ENCODE assay signal across 19 mouse cellular contexts in genomic region chr19:41349624-41350023, GRCm38 (mm10). TPM values are rescaled to one million over a fixed set of nuclear protein-coding genes. Genes with fewer than 3 reads are reported as not detected.
"Had no signal": no experiment of that assay in that cellular context is flagged by ENCODE, and none has a peak within 500 bp of the region (broad histone marks: within the 10 kb centered on the region; RNA-seq: fewer than 3 reads in every experiment).

No protein-coding gene starts in this region.

- H3K4me1 ChIP-seq: stomach, embryonic 15.5 days had no signal

- H3K27ac ChIP-seq: liver, embryonic 14.5 days; midbrain, embryonic 10.5 days; midbrain, embryonic 12.5 days; neural tube, embryonic 13.5 days; neural tube, embryonic 15.5 days; stomach, embryonic 15.5 days; stomach, postnatal 0 days had no signal

- DNase-seq: lung, adult 18-20 months; lung, embryonic 14.5 days; lung, postnatal 10 days; lung, postnatal 4 days; midbrain, embryonic 14.5 days; retina, postnatal 1 day; right cerebral cortex, adult 18-20 months; right cerebral cortex, postnatal 25 days; right cerebral cortex, postnatal 4 days; thymus, postnatal 14 days; thymus, postnatal 36 days had no signal

- H3K4me3 ChIP-seq: midbrain, embryonic 10.5 days; midbrain, embryonic 12.5 days; myocyte; neural tube, embryonic 13.5 days; neural tube, embryonic 15.5 days; stomach, embryonic 15.5 days had no signal

- H3K27me3 ChIP-seq: midbrain, embryonic 12.5 days; neural tube, embryonic 13.5 days; neural tube, embryonic 15.5 days; stomach, embryonic 15.5 days had no signal

- H3K36me3 ChIP-seq: midbrain, embryonic 10.5 days; midbrain, embryonic 12.5 days; neural tube, embryonic 13.5 days; neural tube, embryonic 15.5 days; stomach, embryonic 15.5 days had no signal

RNA-seq across cellular contexts. Expression of gene Pik3ap1, which starts 35.3 kb away (rescaled TPM):
- polyA plus RNA-seq: myocyte had no signal
